Mouse (Mus musculus): ENCODE data around the gene Trak1. TPM values are rescaled to one million over a fixed set of nuclear protein-coding genes. Genes with fewer than 3 reads are reported as not detected.

Trak1 gene
- polyA plus RNA-seq, 1 experiment from 2014 or later = 63.0 TPM

DNA sequence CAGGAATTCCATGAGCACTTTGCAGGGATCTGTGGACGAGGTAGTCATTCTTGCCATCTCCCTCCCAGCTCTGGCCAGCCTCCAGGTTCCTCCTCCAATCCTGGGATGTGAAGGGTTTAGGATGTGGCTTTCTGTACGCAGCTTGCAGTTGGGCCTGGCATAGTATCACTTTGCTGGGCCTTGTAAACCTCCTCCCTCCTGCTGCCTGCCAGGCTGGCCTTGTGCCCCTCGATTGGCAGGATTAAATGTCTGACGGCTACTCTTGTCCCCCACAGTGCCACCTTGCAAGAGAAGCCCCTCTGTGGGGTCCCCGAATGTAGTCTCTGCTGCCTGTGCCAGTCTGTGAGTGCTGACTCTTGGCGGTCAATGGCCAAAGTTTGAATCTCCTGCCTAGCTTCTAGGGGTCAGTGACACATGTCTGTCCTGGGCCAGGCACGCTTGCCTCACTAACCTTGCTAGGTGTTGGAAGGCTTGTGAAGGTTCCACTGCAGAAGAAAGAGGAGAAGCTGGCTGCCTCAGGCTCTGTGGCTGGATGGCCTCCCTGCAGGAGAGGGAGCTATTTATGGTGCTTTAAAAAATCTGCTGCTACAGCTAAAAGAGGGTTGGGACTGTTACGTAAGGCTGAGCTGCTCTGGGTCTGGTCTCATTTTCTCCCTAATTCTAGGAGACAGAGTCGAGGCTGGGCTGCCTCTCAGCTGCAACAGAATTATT, 58.3 kb downstream of the Trak1 start:
- no peaks in the 10 kb centered on the region for H3K36me3 ChIP-seq (replicated peaks; ENCODE audit: control insufficient read depth, insufficient read depth)
- peak overlapping the region; percentile 72 for H3K27ac ChIP-seq
- DNase-seq (ENCODE audit: low spot score) = no peak
- no peak for ATAC-seq (ENCODE audit: low FRiP score)
- H3K4me3 ChIP-seq (replicated peaks; ENCODE audit: low read length) = no peak overlapping the region
- H3K9ac ChIP-seq = peak overlapping the region; percentile 16; the same call in 1 of the 2 replicates
- no peak overlapping the region for H3K4me2 ChIP-seq (replicated peaks)
- no peaks in the 10 kb centered on the region for H3K27me3 ChIP-seq (ENCODE audit: control insufficient read depth, insufficient read depth, low read length)
- H3K4me1 ChIP-seq (replicated peaks; ENCODE audit: control insufficient read depth, insufficient read depth, low read length) = peaks cover 44% of the 10 kb centered on the region
- no peaks in the 10 kb centered on the region for H3K9me3 ChIP-seq (ENCODE audit: control insufficient read depth, low read length)
- 60% methylated on average over 9 of the region's 9 CpGs for WGBS

DNA sequence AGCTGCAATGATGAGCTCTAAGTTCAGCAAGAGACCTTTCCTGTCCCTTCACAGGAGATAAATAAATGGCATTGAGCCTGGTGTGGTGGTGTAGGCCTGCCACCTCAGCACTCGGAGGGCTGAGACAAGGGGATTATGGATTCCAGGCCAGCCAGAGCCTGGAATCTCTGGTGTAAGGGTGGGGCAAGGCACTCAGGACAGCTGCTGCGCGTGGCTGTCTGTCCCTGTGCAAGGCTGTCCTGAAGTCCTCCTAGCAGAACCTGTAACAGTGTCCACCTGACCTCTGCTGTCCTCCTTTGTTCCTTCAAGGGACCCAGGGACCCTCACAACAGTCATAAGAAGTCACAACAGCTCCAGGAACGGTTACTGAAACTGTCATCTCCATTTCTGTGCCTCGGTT, 59.8 kb downstream of the Trak1 start:
- ATAC-seq (ENCODE audit: low FRiP score) (no peak), DNase-seq (ENCODE audit: low spot score) (no peak)
- H3K4me3 ChIP-seq (replicated peaks; ENCODE audit: low read length) = no peak overlapping the region
- 91% methylated on average over 5 of the region's 5 CpGs for WGBS
- no peak overlapping the region for H3K27ac ChIP-seq
- no peak overlapping the region for H3K4me2 ChIP-seq (replicated peaks)
- H3K9me3 ChIP-seq (ENCODE audit: control insufficient read depth, low read length) = no peaks in the 10 kb centered on the region
- no peaks in the 10 kb centered on the region for H3K36me3 ChIP-seq (replicated peaks; ENCODE audit: control insufficient read depth, insufficient read depth)
- no peak overlapping the region for H3K9ac ChIP-seq
- no peaks in the 10 kb centered on the region for H3K27me3 ChIP-seq (ENCODE audit: control insufficient read depth, insufficient read depth, low read length)
- H3K4me1 ChIP-seq (replicated peaks; ENCODE audit: control insufficient read depth, insufficient read depth, low read length) = peaks cover 43% of the 10 kb centered on the region

DNA sequence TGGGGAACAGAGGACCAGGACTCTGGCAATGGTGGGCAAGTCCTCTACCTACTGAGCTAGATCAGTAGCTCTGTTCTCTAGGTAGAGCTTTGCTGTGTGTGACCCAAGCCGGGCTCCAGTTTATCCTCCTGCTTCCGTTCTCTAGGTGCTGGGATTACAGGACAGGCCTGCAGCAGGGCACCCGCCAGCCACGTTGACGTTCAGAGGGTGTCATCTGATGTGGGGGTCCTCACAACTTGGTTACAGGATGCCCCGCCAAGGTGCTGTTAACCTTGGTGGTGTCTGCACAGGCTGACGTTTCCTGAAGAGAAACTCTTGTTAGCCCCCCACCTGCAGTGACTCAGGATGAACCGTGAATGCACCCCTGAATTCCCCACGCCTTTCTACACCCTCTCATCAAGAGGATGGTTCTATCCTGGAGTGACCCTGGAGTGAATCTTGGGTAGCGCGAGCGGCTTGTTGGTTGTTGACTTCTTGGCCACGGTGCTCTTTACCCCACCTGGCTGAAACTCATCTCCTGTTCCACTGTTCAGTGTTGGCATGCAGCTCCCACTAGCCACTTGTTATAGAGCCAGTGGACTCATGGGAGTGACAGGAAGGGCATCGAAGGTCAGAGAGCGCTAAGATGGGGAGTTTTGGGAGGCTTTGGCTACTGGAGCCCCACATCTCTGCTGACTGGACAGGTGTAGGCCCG, 60.4 kb downstream of the Trak1 start:
- H3K36me3 ChIP-seq (replicated peaks; ENCODE audit: control insufficient read depth, insufficient read depth) = no peaks in the 10 kb centered on the region
- no peak overlapping the region for H3K27ac ChIP-seq
- no peak overlapping the region for H3K9ac ChIP-seq
- no peaks in the 10 kb centered on the region for H3K27me3 ChIP-seq (ENCODE audit: control insufficient read depth, insufficient read depth, low read length)
- 94% methylated on average over 16 of the region's 16 CpGs for WGBS
- no peak for ATAC-seq (ENCODE audit: low FRiP score)
- no peak overlapping the region for H3K4me3 ChIP-seq (replicated peaks; ENCODE audit: low read length)
- no peak overlapping the region for H3K4me2 ChIP-seq (replicated peaks)
- no peak for DNase-seq (ENCODE audit: low spot score)
- peaks cover 41% of the 10 kb centered on the region for H3K4me1 ChIP-seq (replicated peaks; ENCODE audit: control insufficient read depth, insufficient read depth, low read length)
- no peaks in the 10 kb centered on the region for H3K9me3 ChIP-seq (ENCODE audit: control insufficient read depth, low read length)

DNA sequence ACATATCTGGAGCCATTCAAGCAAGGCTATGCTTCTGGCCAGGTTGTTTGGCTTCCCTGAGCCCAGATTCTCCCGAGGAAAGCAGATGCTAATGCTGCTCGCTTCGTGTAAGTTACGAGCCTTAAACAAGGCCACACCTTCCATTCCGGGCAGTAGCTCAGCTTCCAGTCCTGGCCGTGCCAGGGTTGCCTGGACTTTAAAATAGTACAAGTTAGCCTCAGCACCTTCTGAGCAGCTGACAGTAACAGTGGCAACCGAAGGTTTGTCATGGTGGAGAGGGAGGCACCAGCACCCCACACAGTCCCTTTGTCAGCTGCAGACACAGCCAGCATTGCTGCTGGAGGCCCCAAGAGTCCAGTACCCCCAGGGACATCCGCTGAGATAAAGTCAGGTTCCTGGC, 61.1 kb downstream of the Trak1 start:
- Histone ChIP-seq H3K36me3 (replicated peaks; ENCODE audit: control insufficient read depth, insufficient read depth) (no peaks in the 10 kb centered on the region), H3K9ac (no peak overlapping the region), H3K4me3 (replicated peaks; ENCODE audit: low read length) (no peak overlapping the region), H3K9me3 (ENCODE audit: control insufficient read depth, low read length) (no peaks in the 10 kb centered on the region), H3K4me2 (replicated peaks) (no peak overlapping the region), H3K27ac (no peak overlapping the region), H3K4me1 (replicated peaks; ENCODE audit: control insufficient read depth, insufficient read depth, low read length) (peaks cover 38% of the 10 kb centered on the region), H3K27me3 (ENCODE audit: control insufficient read depth, insufficient read depth, low read length) (no peaks in the 10 kb centered on the region)
- WGBS = 55% methylated on average over 8 of the region's 8 CpGs
- DNase-seq (ENCODE audit: low spot score) = no peak
- ATAC-seq (ENCODE audit: low FRiP score) = no peak

DNA sequence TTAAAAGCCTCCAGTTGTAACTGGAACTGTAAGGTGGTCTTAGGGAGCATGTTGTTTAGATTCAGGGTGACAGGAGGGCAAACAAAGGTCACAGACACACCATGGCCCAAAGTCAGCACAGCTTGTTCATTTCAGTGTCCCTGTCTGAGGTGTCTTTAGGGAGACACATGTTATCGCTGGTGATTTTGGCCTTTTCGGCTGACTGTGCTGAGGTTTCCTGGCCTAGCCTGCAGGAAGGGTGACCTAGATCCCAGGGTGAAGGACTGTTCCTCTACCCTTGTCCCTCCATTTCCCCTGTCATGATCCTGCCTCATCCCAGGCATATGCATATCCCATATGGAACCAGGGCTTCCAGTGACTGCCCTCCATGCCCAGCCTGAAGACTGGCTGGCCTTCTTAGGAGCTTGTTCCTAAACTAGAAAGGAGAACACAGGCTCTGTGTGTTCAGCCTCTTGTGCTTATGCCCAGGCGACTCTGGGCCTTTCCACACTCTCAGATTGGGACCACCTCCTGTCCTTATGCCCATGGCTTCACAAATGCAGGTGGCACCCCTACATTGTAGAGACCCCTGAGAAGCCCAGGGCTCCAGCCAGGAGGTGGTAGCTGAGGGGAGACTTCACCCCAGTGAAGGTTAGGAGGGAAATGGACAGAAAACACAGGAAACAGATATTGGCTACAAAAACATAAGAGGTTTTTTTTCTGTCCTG, 62.1 kb downstream of the Trak1 start:
- Histone ChIP-seq H3K4me3 (replicated peaks; ENCODE audit: low read length) (no peak overlapping the region), H3K9me3 (ENCODE audit: control insufficient read depth, low read length) (no peaks in the 10 kb centered on the region), H3K4me2 (replicated peaks) (no peak overlapping the region), H3K9ac (peak overlapping the region; percentile 31; the same call in 1 of the 2 replicates), H3K4me1 (replicated peaks; ENCODE audit: control insufficient read depth, insufficient read depth, low read length) (peaks cover 43% of the 10 kb centered on the region), H3K27ac (peak overlapping the region; percentile 92), H3K36me3 (replicated peaks; ENCODE audit: control insufficient read depth, insufficient read depth) (peaks cover 5% of the 10 kb centered on the region; the same call in 1 of the 2 replicates), H3K27me3 (ENCODE audit: control insufficient read depth, insufficient read depth, low read length) (no peaks in the 10 kb centered on the region)
- DNase-seq (ENCODE audit: low spot score) (no peak), ATAC-seq (ENCODE audit: low FRiP score) (no peak)
- WGBS = 70% methylated on average over 3 of the region's 3 CpGs

DNA sequence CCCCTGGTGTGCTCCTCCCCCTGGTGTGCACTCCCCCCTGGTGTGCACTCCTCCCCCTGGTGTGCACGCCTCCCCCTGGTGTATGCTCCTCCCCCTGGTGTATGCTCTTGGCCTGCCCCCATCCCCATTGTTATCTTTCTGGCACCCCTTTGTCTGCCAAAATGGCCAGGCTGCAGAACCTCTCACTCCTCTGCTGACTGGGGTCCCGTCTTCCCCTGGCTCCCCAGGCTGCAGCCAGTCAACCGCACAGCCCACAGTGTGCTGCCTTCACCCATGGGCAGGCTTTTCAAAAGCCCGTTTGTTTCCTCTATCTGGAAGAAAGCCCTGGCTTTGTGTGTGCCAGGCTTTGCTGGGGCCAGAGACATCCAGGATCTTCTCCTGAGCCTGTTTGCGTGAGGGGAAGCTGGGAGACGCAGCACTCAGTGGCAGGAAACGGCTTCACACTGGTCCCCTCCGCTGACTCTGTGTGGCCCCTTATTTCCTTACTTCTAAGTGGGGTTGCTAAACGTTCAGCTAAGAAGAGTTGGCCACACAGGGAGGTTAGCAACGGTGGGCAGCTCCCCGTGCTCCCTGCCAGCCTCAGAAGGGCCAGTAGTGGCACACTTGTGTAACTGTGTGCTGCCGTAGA, 63.1 kb downstream of the Trak1 start:
- Histone ChIP-seq H3K4me1 (replicated peaks; ENCODE audit: control insufficient read depth, insufficient read depth, low read length) (peaks cover 39% of the 10 kb centered on the region), H3K27ac (peak overlapping the region; percentile 92), H3K36me3 (replicated peaks; ENCODE audit: control insufficient read depth, insufficient read depth) (peaks cover 12% of the 10 kb centered on the region; the same call in 1 of the 2 replicates), H3K4me3 (replicated peaks; ENCODE audit: low read length) (no peak overlapping the region), H3K27me3 (ENCODE audit: control insufficient read depth, insufficient read depth, low read length) (no peaks in the 10 kb centered on the region), H3K9me3 (ENCODE audit: control insufficient read depth, low read length) (no peaks in the 10 kb centered on the region), H3K9ac (peak overlapping the region; percentile 46), H3K4me2 (replicated peaks) (peak overlapping the region; percentile 41)
- peak; percentile 81 for ATAC-seq (ENCODE audit: low FRiP score)
- DNase-seq (ENCODE audit: low spot score) = peak; percentile 65
- 7% methylated on average over 12 of the region's 12 CpGs for WGBS

DNA sequence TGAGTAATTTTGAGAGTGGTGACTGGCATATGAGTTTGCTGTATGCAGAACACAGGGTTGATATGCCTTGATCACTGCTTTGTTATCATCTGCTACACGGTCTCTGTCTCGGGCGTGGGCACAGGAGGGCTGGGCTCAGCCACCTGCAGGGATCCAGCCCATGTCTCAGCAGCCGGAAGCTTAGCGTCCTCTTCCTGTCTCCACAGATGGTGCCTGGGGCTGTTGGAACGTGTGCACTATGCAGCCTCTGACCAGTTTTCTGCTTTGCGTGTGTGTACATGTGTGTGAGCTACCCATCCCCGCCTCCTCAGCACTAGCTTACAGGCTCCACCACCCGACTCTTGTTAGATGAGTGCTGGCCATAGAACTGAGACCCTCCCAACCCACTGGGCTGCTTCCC, 63.7 kb downstream of the Trak1 start:
- peaks cover 39% of the 10 kb centered on the region for H3K4me1 ChIP-seq (replicated peaks; ENCODE audit: control insufficient read depth, insufficient read depth, low read length)
- peak overlapping the region; percentile 46 for H3K9ac ChIP-seq
- peak overlapping the region; percentile 41; the same call in 1 of the 2 replicates for H3K4me2 ChIP-seq (replicated peaks)
- H3K9me3 ChIP-seq (ENCODE audit: control insufficient read depth, low read length) = no peaks in the 10 kb centered on the region
- DNase-seq (ENCODE audit: low spot score) (no peak), ATAC-seq (ENCODE audit: low FRiP score) (peak; percentile 44)
- no peaks in the 10 kb centered on the region for H3K27me3 ChIP-seq (ENCODE audit: control insufficient read depth, insufficient read depth, low read length)
- 29% methylated on average over 9 of the region's 9 CpGs for WGBS
- no peak overlapping the region for H3K4me3 ChIP-seq (replicated peaks; ENCODE audit: low read length)
- H3K36me3 ChIP-seq (replicated peaks; ENCODE audit: control insufficient read depth, insufficient read depth) = peaks cover 12% of the 10 kb centered on the region; the same call in 1 of the 2 replicates
- H3K27ac ChIP-seq = peak overlapping the region; percentile 92

DNA sequence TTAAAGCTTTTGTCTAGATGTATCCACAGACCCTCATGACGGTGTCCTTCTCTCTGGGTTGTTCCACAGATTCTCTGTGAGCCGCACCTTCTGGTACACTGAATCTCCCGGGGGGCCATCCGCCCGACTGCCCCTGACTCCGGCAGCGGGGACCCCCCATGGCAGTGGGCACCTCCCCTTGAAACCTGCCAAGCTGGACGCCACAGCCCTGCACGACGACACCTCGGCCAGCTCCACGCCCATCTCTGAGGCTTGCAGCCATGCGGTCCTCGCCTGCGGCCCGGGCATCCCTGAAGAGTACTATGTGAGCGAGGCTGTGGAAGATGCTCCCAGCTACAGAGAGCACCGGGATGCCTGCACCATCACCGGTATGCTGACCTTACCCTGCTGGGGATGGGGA, 66.6 kb downstream of the Trak1 start:
- Histone ChIP-seq H3K9ac (no peak overlapping the region), H3K9me3 (ENCODE audit: control insufficient read depth, low read length) (no peaks in the 10 kb centered on the region), H3K4me3 (replicated peaks; ENCODE audit: low read length) (no peak overlapping the region), H3K36me3 (replicated peaks; ENCODE audit: control insufficient read depth, insufficient read depth) (peaks cover 12% of the 10 kb centered on the region; the same call in 1 of the 2 replicates), H3K4me1 (replicated peaks; ENCODE audit: control insufficient read depth, insufficient read depth, low read length) (peaks cover 37% of the 10 kb centered on the region), H3K27ac (no peak overlapping the region), H3K27me3 (ENCODE audit: control insufficient read depth, insufficient read depth, low read length) (no peaks in the 10 kb centered on the region), H3K4me2 (replicated peaks) (no peak overlapping the region)
- DNase-seq (ENCODE audit: low spot score) = no peak
- ATAC-seq (ENCODE audit: low FRiP score) = no peak
- 68% methylated on average over 19 of the region's 19 CpGs for WGBS
